Mouse (Mus musculus) limb, embryonic 12.5 days (tissue): ENCODE results near the gene Ms4a13. TPM values are rescaled to one million over a fixed set of nuclear protein-coding genes. Genes with fewer than 3 reads are reported as not detected.
A peak's percentile ranks its signal among the peaks of the same experiment; 100 is the strongest.
"Not testable (repeated sequence)": the region's sequence is repeated elsewhere in the genome, so short reads cannot be mapped to it uniquely, and the experiment has no call there.

Experiments used
- ATAC-seq: fragments of 200-750 bp; cut with Nextera tagmentation; 2 replicates; pipeline ENCODE4 v1.8.0; 2017; ENCODE audit warnings: low read depth, moderate TSS enrichment; ENCODE audit not compliant: insufficient number of reproducible peaks, insufficient read depth, low FRiP score, low TSS enrichment
- H3K27ac ChIP-seq: fragments of 300-500 bp; sonication (generic); 2 replicates; pipeline ENCODE4 v1.5.1; 2016; ENCODE audit warnings: mild to moderate bottlenecking, moderate library complexity
- H3K27me3 ChIP-seq: fragments of 300-500 bp; sonication (generic); 2 replicates; pipeline ENCODE4 v1.6.1; 2016; ENCODE audit warnings: mild to moderate bottlenecking, moderate library complexity
- H3K36me3 ChIP-seq: fragments of 300-500 bp; sonication (generic); 2 replicates; pipeline ENCODE4 v1.6.1; 2016; ENCODE audit warnings: mild to moderate bottlenecking, moderate library complexity
- H3K4me1 ChIP-seq: fragments of 300-500 bp; sonication (generic); replicated peaks from 2 replicates; pipeline ENCODE4 v1.6.1; 2016
- H3K4me2 ChIP-seq: fragments of 300-500 bp; sonication (generic); 2 replicates; pipeline ENCODE4 v1.6.1; 2016; ENCODE audit warnings: mild to moderate bottlenecking, moderate library complexity
- H3K4me3 ChIP-seq: fragments of 300-500 bp; sonication (generic); replicated peaks from 2 replicates; pipeline ENCODE4 v1.5.1; 2016; ENCODE audit warnings: mild to moderate bottlenecking
- H3K9ac ChIP-seq: fragments of 300-500 bp; sonication (generic); replicated peaks from 2 replicates; pipeline ENCODE4 v1.6.1; 2016; ENCODE audit warnings: mild to moderate bottlenecking, moderate library complexity
- H3K9me3 ChIP-seq: fragments of 300-500 bp; sonication (generic); 2 replicates; pipeline ENCODE4 v1.6.1; 2016; ENCODE audit warnings: mild to moderate bottlenecking, moderate library complexity
- WGBS: fragments of 180-500 bp; shearing (Covaris S2); methylation state at CpG from one replicate; pipeline ENCODE4 v1.1.7; 2016; 5-methylcytosine and 5-hydroxymethylcytosine counted together
- polyA plus RNA-seq: library from polyadenylated mRNA; unstranded; fragments of >200 nt; fragmentation: Nextera tagmentation; extraction: Ambion mirVana; gene quantifications from 2 replicates; pipeline ENCODE4 v1.2.1, GENCODE M21; 2016

Ms4a13 gene
- polyA plus RNA-seq, result not detected in 2 replicates

DNA sequence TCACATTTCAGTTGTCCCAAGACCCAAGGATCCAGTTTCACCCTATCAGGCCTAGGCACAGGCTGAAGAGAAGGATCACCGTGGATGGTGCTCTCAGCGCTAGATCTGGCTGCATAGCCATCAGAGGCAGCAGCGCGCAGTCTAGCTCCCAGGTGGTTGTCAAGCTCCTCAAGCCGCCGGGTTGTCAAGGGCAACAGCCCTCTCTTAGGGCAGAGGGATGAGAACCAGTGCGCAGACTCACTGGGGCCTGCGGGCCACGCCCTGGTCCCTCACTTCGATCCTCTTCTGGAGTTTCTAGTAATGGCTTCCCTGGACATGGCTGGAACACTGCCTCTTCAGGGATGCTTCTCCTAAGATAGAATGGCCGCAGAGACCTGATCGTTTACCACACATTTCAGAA, at the start of gene Ms4a13:
Gene Ms4a13, minus strand, starts transcription at position 192 of the 400 bp plus-strand sequence.
- 70% methylated on average over 12 of the region's 12 CpGs for WGBS
- no peaks in the 10 kb centered on the region for H3K27me3 ChIP-seq

DNA sequence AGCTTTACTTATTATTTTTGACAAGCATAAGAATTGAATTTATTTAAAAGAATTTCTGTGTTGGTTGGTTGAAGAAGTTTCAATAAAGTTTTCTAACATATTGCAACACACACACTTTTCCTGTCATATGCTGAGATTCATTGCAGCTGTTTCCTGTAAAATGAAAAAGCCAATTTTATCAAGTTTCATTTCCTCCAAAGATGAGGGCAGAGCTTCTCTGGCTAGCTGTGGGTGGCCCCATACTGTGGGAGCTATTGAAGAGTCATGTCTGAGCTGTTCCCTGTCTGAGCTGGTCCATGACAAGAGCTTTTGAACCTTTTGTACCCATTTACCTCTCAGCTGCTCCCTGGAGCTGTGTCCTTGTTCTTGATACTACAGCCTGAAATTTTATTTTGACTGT, 47.7 kb upstream of the Ms4a13 start:
- Histone ChIP-seq H3K9me3 (no peaks in the 10 kb centered on the region), H3K4me1 (no peaks in the 10 kb centered on the region), H3K27ac (no peak overlapping the region), H3K36me3 (no peaks in the 10 kb centered on the region), H3K4me2 (no peak overlapping the region), H3K9ac (no peak overlapping the region), H3K27me3 (no peaks in the 10 kb centered on the region), H3K4me3 (no peak overlapping the region)
- no peak for ATAC-seq

More for the DNA sequence above, at the start of gene Ms4a13:
- no peak for ATAC-seq
- Histone ChIP-seq H3K4me2 (no peak within 1 kb of the TSS), H3K9me3 (no peaks in the 10 kb centered on the region), H3K36me3 (no peaks in the 10 kb centered on the region), H3K4me1 (no peaks in the 10 kb centered on the region), H3K27ac (no peak within 1 kb of the TSS), H3K9ac (no peak within 1 kb of the TSS), H3K4me3 (no peak within 1 kb of the TSS)

DNA sequence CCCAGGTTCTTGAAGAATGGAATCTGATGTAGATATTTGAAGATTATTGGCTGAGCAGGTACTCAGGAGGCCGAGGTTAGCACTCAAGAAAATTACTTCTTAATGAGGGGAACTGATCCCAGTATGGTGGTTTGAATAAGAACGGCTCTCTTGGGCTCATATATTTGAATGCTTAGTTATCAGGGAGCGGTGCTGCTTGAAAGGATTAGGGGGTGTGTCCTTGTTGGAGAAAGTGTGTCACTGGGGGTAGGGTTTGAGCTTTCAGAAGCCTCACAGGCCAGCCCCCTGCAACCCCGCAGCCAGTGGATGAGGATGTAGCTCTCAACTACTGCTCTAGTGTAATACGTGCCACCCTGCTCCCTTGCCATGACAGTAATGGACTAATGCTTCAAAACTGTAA, 46.0 kb upstream of the Ms4a13 start:
- Histone ChIP-seq H3K27me3 (no peaks in the 10 kb centered on the region), H3K36me3 (no peaks in the 10 kb centered on the region), H3K27ac (no peak overlapping the region), H3K4me3 (no peak overlapping the region), H3K4me2 (no peak overlapping the region), H3K9ac (no peak overlapping the region), H3K9me3 (no peaks in the 10 kb centered on the region), H3K4me1 (no peaks in the 10 kb centered on the region)
- ATAC-seq, result no peak
- 68% methylated on average over 5 of the region's 5 CpGs for WGBS

DNA sequence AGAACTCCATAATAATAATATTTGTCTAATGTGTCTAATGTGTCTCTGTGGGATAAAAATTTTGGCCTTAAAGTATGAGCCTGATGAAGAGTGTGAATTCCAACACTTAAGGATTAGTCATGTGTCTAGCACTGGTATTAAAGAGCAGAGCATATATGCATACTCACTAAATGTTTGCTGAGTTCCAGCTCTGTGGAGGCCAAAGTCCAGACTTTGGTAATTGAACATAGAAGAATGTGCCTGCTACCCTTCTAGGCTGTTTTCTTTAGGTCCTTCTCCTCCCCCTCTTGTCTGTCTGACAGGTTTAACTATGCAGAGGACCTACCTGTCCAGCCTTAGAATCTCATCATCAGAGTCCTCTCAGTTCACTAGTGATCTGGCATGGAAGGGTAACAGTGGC, 39.3 kb upstream of the Ms4a13 start:
- H3K4me2 ChIP-seq, result no peak overlapping the region
- peaks cover 5% of the 10 kb centered on the region for H3K4me1 ChIP-seq
- no peak for ATAC-seq

DNA sequence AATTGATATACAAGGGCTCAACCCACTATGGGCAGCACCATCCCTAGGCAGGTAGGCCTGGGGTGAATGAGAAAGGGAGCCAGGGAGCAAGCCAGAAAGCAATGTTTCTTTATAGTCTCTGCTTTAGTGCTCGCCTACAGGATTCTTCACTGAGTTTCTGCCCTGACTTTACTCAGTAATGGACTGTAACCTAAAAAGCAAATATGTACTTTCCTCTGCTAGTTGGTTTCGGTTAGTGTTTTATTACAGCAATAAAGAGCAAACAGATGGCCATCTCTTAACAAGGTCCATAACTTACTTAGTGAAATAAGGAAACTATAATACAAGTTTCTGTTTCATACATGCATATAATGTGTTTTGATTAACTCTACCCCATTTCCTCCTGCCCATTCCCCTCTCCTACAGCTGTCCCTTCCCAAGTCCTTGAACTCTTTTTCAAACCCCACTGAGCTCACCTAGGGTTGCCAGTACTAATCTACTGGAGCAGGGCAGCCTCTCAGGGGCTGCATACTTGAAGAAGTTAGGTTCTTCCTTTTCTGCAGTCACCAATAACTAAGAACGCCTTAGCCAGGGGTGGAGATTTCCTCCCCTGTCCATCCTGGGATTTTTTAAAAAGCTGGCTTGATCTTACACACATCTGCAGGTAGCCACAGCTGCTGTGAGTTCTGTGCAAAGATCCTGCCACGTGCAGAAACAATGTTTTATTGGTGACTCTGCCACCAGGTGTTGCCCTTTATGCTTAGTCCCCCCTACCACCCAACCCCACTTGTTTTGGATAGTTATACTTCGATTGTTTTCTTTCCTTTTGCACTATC, 38.6 kb upstream of the Ms4a13 start:
- 39% methylated on average over 5 of the region's 5 CpGs for WGBS
- H3K4me2 ChIP-seq, result no peak overlapping the region
- H3K9me3 ChIP-seq, result no peaks in the 10 kb centered on the region
- H3K4me1 ChIP-seq, result peaks cover 5% of the 10 kb centered on the region
- no peaks in the 10 kb centered on the region for H3K27me3 ChIP-seq
- H3K27ac ChIP-seq, result 0 out of 2 replicates have a peak overlapping the region, but pooled peaks have one; percentile 62
- peak; percentile 59; the same call in 1 of the 2 replicates for ATAC-seq
- no peak overlapping the region for H3K4me3 ChIP-seq
- H3K36me3 ChIP-seq, result no peaks in the 10 kb centered on the region
- no peak overlapping the region for H3K9ac ChIP-seq

More for the DNA sequence above, 39.3 kb upstream of the Ms4a13 start:
- Histone ChIP-seq H3K9ac (no peak overlapping the region), H3K9me3 (no peaks in the 10 kb centered on the region), H3K27me3 (no peaks in the 10 kb centered on the region), H3K27ac (no peak overlapping the region), H3K4me3 (no peak overlapping the region), H3K36me3 (no peaks in the 10 kb centered on the region)

DNA sequence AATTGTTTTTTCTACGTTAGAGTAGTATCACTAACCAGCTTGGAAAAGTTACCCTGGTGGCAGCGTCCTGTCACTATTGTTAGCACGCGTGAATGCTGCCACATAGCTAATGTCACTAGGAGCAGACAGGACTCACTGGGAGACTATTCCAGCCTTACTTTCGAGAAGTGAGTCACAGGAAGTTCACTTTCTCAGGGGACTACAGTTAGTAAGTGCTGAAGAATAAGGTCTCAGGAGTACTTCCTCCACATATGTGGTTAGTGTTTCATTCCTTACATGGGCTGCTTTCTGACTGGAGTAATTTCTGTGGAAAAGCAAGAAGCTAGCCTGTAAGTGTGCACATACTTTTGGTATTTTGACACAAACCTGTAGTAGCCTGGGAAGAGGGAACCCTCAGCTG, 37.7 kb upstream of the Ms4a13 start:
- Histone ChIP-seq H3K27me3 (no peaks in the 10 kb centered on the region), H3K36me3 (no peaks in the 10 kb centered on the region), H3K27ac (no peak overlapping the region), H3K4me2 (no peak overlapping the region), H3K4me1 (peaks cover 5% of the 10 kb centered on the region), H3K9ac (no peak overlapping the region), H3K4me3 (no peak overlapping the region), H3K9me3 (no peaks in the 10 kb centered on the region)
- ATAC-seq, result no peak
- WGBS, result 85% methylated on average over 5 of the region's 5 CpGs

DNA sequence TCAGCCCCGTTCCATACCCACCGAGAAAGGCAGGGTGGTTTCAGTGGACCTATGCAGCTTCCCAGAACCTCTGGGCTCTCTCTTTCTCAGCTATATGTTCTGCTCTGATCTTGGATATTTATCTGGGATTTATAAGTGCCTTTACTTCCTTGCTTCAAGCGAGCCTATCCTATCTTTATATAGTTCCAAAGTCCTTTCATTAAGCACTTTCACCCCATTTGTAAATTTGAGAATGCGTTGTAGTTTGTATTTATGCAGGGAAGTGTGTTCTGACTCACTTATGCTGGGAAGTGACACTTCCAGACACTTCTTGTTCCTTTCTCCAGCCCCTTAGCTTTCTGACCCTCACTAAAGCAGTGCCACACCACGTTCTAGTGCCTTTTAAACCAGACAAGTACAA, 35.8 kb upstream of the Ms4a13 start, which contains the start of gene Ms4a12:
Gene Ms4a12, minus strand, starts transcription at position 101 of the 400 bp plus-strand sequence.
- H3K4me1 ChIP-seq, result peaks cover 5% of the 10 kb centered on the region
- H3K27ac ChIP-seq, result no peak within 1 kb of the TSS
- no peak within 1 kb of the TSS for H3K4me2 ChIP-seq
- H3K9me3 ChIP-seq, result no peaks in the 10 kb centered on the region
- WGBS, result 66% methylated on average over 5 of the region's 5 CpGs
- no peak within 1 kb of the TSS for H3K9ac ChIP-seq
- H3K4me3 ChIP-seq, result no peak within 1 kb of the TSS
- no peaks in the 10 kb centered on the region for H3K36me3 ChIP-seq
- no peak for ATAC-seq
- H3K27me3 ChIP-seq, result no peaks in the 10 kb centered on the region

DNA sequence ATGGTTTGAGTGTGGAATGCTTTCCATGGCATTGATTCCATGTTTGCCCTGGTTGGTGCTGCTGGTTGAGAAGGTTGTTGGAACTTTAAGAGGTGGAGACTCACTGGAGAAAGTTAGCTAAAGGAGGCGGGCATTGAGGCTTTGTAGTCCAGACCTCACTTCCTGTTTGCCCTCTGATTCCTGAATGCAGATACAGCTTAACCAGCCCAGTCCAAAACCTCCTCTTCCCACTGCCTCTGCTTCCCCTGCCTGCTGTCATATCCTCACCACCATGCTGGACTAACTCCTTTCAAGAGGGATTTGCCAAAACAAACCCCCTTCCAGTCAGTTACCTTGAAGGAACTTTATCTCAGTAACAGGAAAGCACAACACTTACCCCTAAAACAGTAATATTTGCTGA, 4.0 kb downstream of the Ms4a13 start:
- WGBS, result 75% methylated on average over 1 of the region's 1 CpGs

DNA sequence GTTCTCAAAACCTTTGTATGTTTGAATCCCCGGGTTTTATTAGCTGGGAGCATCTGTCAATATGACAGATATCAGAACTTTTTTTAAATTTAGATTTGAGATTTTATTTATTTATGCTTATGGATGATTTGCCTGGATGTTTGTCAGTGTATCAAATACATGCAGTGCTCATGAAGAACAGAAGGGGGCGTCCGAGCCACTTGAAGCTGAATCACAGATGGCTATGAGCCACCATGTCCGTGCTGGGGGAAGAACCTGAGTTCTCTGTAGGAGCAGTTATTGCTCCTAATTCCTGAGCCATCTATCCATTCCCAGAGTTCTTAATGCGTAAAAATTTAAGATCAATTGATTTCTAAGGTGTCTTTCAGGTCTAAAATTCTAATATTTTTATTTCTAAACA, 12.4 kb downstream of the Ms4a13 start:
- 21% methylated on average over 5 of the region's 5 CpGs for WGBS
- Histone ChIP-seq H3K4me3 (no peak overlapping the region), H3K9ac (no peak overlapping the region)

More for the DNA sequence above, 4.0 kb downstream of the Ms4a13 start:
- Histone ChIP-seq H3K9ac (no peak overlapping the region), H3K4me2 (no peak overlapping the region), H3K36me3 (no peaks in the 10 kb centered on the region), H3K9me3 (no peaks in the 10 kb centered on the region), H3K27ac (no peak overlapping the region), H3K27me3 (no peaks in the 10 kb centered on the region), H3K4me3 (no peak overlapping the region), H3K4me1 (no peaks in the 10 kb centered on the region)
- no peak for ATAC-seq

DNA sequence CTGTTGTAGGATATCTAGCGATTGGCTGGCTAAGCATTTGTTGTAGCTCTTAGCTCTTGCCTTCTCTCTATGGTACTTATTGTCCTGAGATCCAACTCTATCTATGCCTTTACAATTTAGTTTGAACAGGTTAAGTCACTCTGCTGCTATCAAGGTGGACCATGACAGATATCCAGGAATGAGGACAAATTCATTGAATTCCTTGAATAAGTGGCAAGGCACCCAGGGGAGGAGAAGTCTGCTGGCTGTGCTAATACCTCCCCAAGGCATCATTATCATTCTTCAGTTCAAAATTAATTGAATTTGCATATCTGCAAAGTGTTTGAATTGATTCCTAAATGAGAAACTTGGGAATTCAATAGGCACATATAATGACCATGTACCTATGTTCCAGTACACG, 19.1 kb downstream of the Ms4a13 start:
- ATAC-seq, result no peak
- WGBS, result 63% methylated on average over 2 of the region's 2 CpGs

More for the DNA sequence above, 12.4 kb downstream of the Ms4a13 start:
- Histone ChIP-seq H3K4me1 (no peaks in the 10 kb centered on the region), H3K9me3 (no peaks in the 10 kb centered on the region), H3K4me2 (no peak overlapping the region), H3K27me3 (no peaks in the 10 kb centered on the region), H3K27ac (no peak overlapping the region), H3K36me3 (no peaks in the 10 kb centered on the region)
- ATAC-seq, result no peak

DNA sequence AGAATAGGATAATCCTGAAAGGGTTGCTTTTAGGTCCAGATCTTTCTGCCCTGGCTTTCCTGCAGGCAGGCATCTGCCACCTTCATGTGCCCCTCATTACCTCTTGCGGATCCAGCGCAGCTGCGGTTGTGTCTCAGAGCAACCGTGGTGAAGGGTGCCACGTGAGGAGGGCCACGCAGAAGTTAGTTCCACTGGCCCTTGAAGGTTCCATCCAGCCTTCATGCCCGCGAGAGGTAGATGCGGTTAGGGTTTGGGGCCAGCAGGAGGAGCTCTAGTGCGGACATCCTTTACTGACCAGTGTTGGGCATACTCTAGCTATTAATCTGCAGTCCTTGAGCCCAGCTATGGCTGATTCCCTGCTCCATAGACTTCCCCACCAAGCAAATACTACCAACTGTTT, 31.4 kb downstream of the Ms4a13 start, which contains the start of gene 1700025F22Rik:
Gene 1700025F22Rik, minus strand, starts transcription at position 149 of the 400 bp plus-strand sequence.
- no peak within 1 kb of the TSS for H3K4me2 ChIP-seq
- ATAC-seq, result no peak
- peaks cover 4% of the 10 kb centered on the region; the same call in 1 of the 2 replicates for H3K27me3 ChIP-seq
- H3K36me3 ChIP-seq, result no peaks in the 10 kb centered on the region
- H3K9ac ChIP-seq, result no peak within 1 kb of the TSS
- whole genome bisulfite sequencing, result 32% methylated on average over 10 of the region's 10 CpGs
- no peak within 1 kb of the TSS for H3K4me3 ChIP-seq
- H3K27ac ChIP-seq, result no peak within 1 kb of the TSS
- no peaks in the 10 kb centered on the region for H3K4me1 ChIP-seq
- H3K9me3 ChIP-seq, result no peaks in the 10 kb centered on the region

More for the DNA sequence above, 19.1 kb downstream of the Ms4a13 start:
- Histone ChIP-seq H3K27ac (no peak overlapping the region), H3K27me3 (no peaks in the 10 kb centered on the region), H3K9ac (no peak overlapping the region), H3K9me3 (no peaks in the 10 kb centered on the region), H3K36me3 (no peaks in the 10 kb centered on the region), H3K4me3 (no peak overlapping the region), H3K4me1 (no peaks in the 10 kb centered on the region), H3K4me2 (no peak overlapping the region)

DNA sequence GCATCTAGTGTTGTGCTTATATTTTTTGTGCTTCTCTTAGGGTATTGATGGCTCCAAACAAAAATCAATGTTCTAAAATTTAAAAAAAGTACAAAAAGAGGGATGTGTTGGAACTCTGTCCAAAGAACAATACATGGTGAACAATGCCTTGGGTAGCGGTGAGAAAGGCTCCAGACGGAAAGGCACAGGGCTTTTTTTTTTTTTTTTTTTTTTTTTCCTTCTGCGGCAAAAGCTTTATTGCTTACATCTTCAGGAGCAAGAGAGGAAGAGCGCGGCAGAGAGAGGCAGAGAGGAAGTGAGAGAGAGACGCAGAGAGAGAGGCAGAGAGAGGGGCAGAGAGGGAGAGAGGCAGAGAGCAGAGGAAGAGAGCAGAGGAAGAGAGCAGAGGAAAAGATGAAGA, 38.6 kb downstream of the Ms4a13 start:
- H3K9me3 ChIP-seq, H3K4me1 ChIP-seq, H3K27me3 ChIP-seq, H3K4me3 ChIP-seq, H3K9ac ChIP-seq, ATAC-seq, H3K4me2 ChIP-seq, H3K27ac ChIP-seq, H3K36me3 ChIP-seq: not testable (repeated sequence)
- 80% methylated on average over 6 of the region's 6 CpGs for WGBS
